ENCODE assay signal across 19 mouse cellular contexts in genomic region chr5:33254416-33254815, GRCm38 (mm10). TPM values are rescaled to one million over a fixed set of nuclear protein-coding genes. Genes with fewer than 3 reads are reported as not detected.
A peak's percentile ranks its signal among the peaks of the same experiment; 100 is the strongest.
DNase-seq lines count a peak whose midpoint lies in the region; ATAC-seq and TF ChIP-seq lines count a peak whose summit lies in the region.
"Had no signal": no experiment of that assay in that cellular context is flagged by ENCODE, and none has a peak within 500 bp of the region (broad histone marks: within the 10 kb centered on the region; RNA-seq: fewer than 3 reads in every experiment).

No protein-coding gene starts in this region.

- DNase-seq in gastrocnemius, adult 2 months, result peak; percentile 14
- DNase-seq in gastrocnemius, adult 18-20 months (ENCODE audit: low spot score), result no peak
- peak; percentile 26 for DNase-seq in lung, embryonic 14.5 days
- no peak for DNase-seq in lung, postnatal 0 days (ENCODE audit: low spot score)
- DNase-seq in brain, embryonic 14.5 days (ENCODE audit: low read depth), result peak; percentile 27
- DNase-seq: adrenal gland, postnatal 14 days; cerebellum, adult 11 months; cerebellum, adult 8-10 months; cerebellum, postnatal 25 days; forebrain, postnatal 0 days; gastrocnemius, postnatal 36 days; heart, adult 11 months; heart, postnatal 36 days had no signal

- TF ChIP-seq POLR2A in brain, embryonic 14.5 days (IDR thresholded peaks at IDR 0.05; ENCODE audit: borderline replicate concordance, extremely low read depth, insufficient read depth, insufficient read length, poor library complexity, severe bottlenecking), result no peak

- H3K27ac ChIP-seq in gastrocnemius, adult 2 months, result no peak overlapping the region
- no peak overlapping the region for H3K27ac ChIP-seq in lung, embryonic 14.5 days (ENCODE audit: low read depth)
- H3K27ac ChIP-seq in lung, postnatal 0 days (ENCODE audit: low read length), result no peak overlapping the region
- no peak overlapping the region for H3K27ac ChIP-seq in forebrain, embryonic 16.5 days (ENCODE audit: low read length)
- H3K27ac ChIP-seq: embryonic facial prominence, embryonic 13.5 days; forebrain, embryonic 12.5 days; heart, embryonic 13.5 days; hindbrain, embryonic 15.5 days had no signal

- H3K4me3 ChIP-seq in gastrocnemius, adult 2 months, result no peak overlapping the region
- no peak overlapping the region for H3K4me3 ChIP-seq in lung, embryonic 14.5 days (ENCODE audit: low read depth, low read length)
- H3K4me3 ChIP-seq in lung, postnatal 0 days (ENCODE audit: low read depth, low read length), result no peak overlapping the region
- no peak overlapping the region for H3K4me3 ChIP-seq in forebrain, embryonic 16.5 days (replicated peaks; ENCODE audit: low read length)
- H3K4me3 ChIP-seq: embryonic facial prominence, embryonic 13.5 days; forebrain, embryonic 12.5 days; heart, embryonic 13.5 days; hindbrain, embryonic 15.5 days had no signal

- no peak for ATAC-seq in lung, embryonic 14.5 days (ENCODE audit: insufficient read depth)
- no peak for ATAC-seq in lung, postnatal 0 days
- ATAC-seq in forebrain, embryonic 16.5 days, result no peak
- ATAC-seq: forebrain, postnatal 0 days had no signal

- H3K27me3 ChIP-seq in lung, embryonic 14.5 days (ENCODE audit: insufficient read depth, low read length), result no peaks in the 10 kb centered on the region
- H3K27me3 ChIP-seq in lung, postnatal 0 days (replicated peaks; ENCODE audit: insufficient read depth, low read length), result no peaks in the 10 kb centered on the region
- no peaks in the 10 kb centered on the region for H3K27me3 ChIP-seq in forebrain, embryonic 16.5 days (replicated peaks; ENCODE audit: control insufficient read depth, insufficient read depth, low read length)
- H3K27me3 ChIP-seq: CH12.LX; embryonic facial prominence, embryonic 13.5 days; forebrain, embryonic 12.5 days; heart, embryonic 13.5 days; hindbrain, embryonic 15.5 days had no signal

- H3K4me1 ChIP-seq in lung, embryonic 14.5 days (ENCODE audit: insufficient read depth), result no peaks in the 10 kb centered on the region
- H3K4me1 ChIP-seq in lung, postnatal 0 days (ENCODE audit: insufficient read depth, low read depth, low read length), result no peaks in the 10 kb centered on the region
- no peaks in the 10 kb centered on the region for H3K4me1 ChIP-seq in forebrain, embryonic 16.5 days (replicated peaks; ENCODE audit: control insufficient read depth, insufficient read depth, low read length)
- H3K4me1 ChIP-seq: embryonic facial prominence, embryonic 13.5 days; forebrain, embryonic 12.5 days; heart, embryonic 13.5 days; hindbrain, embryonic 15.5 days had no signal

- peaks cover 100% of the 10 kb centered on the region for H3K36me3 ChIP-seq in lung, embryonic 14.5 days (ENCODE audit: insufficient read depth)
- peaks cover 77% of the 10 kb centered on the region for H3K36me3 ChIP-seq in lung, postnatal 0 days (ENCODE audit: insufficient read depth, low read length)
- peaks cover 91% of the 10 kb centered on the region for H3K36me3 ChIP-seq in forebrain, embryonic 16.5 days (ENCODE audit: control insufficient read depth, insufficient read depth)

- no peak overlapping the region for H3K4me2 ChIP-seq in lung, embryonic 14.5 days
- H3K4me2 ChIP-seq in lung, postnatal 0 days (replicated peaks; ENCODE audit: low read depth, low read length), result no peak overlapping the region
- H3K4me2 ChIP-seq in forebrain, embryonic 16.5 days (ENCODE audit: low read length), result no peak overlapping the region
- H3K4me2 ChIP-seq: embryonic facial prominence, embryonic 13.5 days; forebrain, embryonic 12.5 days; heart, embryonic 13.5 days; hindbrain, embryonic 15.5 days had no signal

- H3K9me3 ChIP-seq in lung, embryonic 14.5 days (ENCODE audit: low read depth, low read length), result no peaks in the 10 kb centered on the region
- no peaks in the 10 kb centered on the region for H3K9me3 ChIP-seq in lung, postnatal 0 days (ENCODE audit: low read length)
- no peaks in the 10 kb centered on the region for H3K9me3 ChIP-seq in forebrain, embryonic 16.5 days (ENCODE audit: control insufficient read depth, low read length)
- H3K9me3 ChIP-seq: embryonic facial prominence, embryonic 13.5 days; forebrain, embryonic 12.5 days; hindbrain, embryonic 15.5 days had no signal

- no peak for TF ChIP-seq CTCF in gastrocnemius, adult 2 months (IDR thresholded peaks at IDR 0.05)
- no peak for TF ChIP-seq CTCF in lung, embryonic 14.5 days (IDR thresholded peaks at IDR 0.05; ENCODE audit: low read depth)
- TF ChIP-seq CTCF in lung, postnatal 0 days (IDR thresholded peaks at IDR 0.05), result no peak
- TF ChIP-seq CTCF in brain, embryonic 14.5 days (IDR thresholded peaks at IDR 0.05; ENCODE audit: borderline replicate concordance, extremely low read depth, insufficient read depth, insufficient read length), result no peak

- no peak overlapping the region for H3K9ac ChIP-seq in lung, embryonic 14.5 days
- H3K9ac ChIP-seq in lung, postnatal 0 days (replicated peaks; ENCODE audit: low read depth), result no peak overlapping the region
- H3K9ac ChIP-seq in forebrain, embryonic 16.5 days (replicated peaks; ENCODE audit: low read depth, low read length), result no peak overlapping the region
- H3K9ac ChIP-seq: embryonic facial prominence, embryonic 13.5 days; forebrain, embryonic 12.5 days; forebrain, postnatal 0 days; heart, embryonic 13.5 days; hindbrain, embryonic 15.5 days had no signal

- intact Hi-C loops in gastrocnemius, adult 2 months (cut with DNase I), result no loop called here

- 62% methylated on average over 5 of the region's 5 CpGs for WGBS in lung, embryonic 14.5 days
- WGBS in lung, postnatal 0 days, result 72% methylated on average over 5 of the region's 5 CpGs
- 72% methylated on average over 5 of the region's 5 CpGs for WGBS in forebrain, embryonic 16.5 days

- no peak for TF ChIP-seq EP300 in lung, postnatal 0 days (IDR thresholded peaks at IDR 0.05)

RNA-seq across cellular contexts. Expression of gene Ctbp1, which starts 20.4 kb away (rescaled TPM):
- total RNA-seq in gastrocnemius, adult 2 months (2021), result 100 to 1,000 TPM; 223 to 241 TPM
- 100 to 1,000 TPM; 211 to 229 TPM for total RNA-seq in gastrocnemius, adult 18-20 months (2021)
- 395 and 414 TPM in 2 replicates for polyA plus RNA-seq in lung, embryonic 14.5 days (2014; fragmentation: Nextera tagmentation; extraction: Ambion mirVana)
- polyA plus RNA-seq in lung, postnatal 0 days (2015; fragmentation: Nextera tagmentation; extraction: Ambion mirVana), result 193 and 194 TPM in 2 replicates
- 400 and 428 TPM in 2 replicates for polyA plus RNA-seq in brain, embryonic 14.5 days (2012; rRNA removed)
- polyA plus RNA-seq in forebrain, embryonic 16.5 days (2015; fragmentation: Nextera tagmentation; extraction: Ambion mirVana), result 496 and 540 TPM in 2 replicates

RNA-seq across cellular contexts. Expression of gene Spon2, which starts 36.2 kb away (rescaled TPM):
- 1 to 10 TPM; 1.4 to 5.4 TPM for total RNA-seq in gastrocnemius, adult 2 months (2021)
- total RNA-seq in gastrocnemius, adult 18-20 months (2021), result 1 to 10 TPM; 1.5 to 1.6 TPM
- 10.5 and 12.1 TPM in 2 replicates for polyA plus RNA-seq in lung, embryonic 14.5 days (2014; fragmentation: Nextera tagmentation; extraction: Ambion mirVana)
- polyA plus RNA-seq in lung, postnatal 0 days (2015; fragmentation: Nextera tagmentation; extraction: Ambion mirVana), result 89.5 and 111 TPM in 2 replicates
- polyA plus RNA-seq in brain, embryonic 14.5 days (2012; rRNA removed), result 2.8 and 3.8 TPM in 2 replicates
- 3.7 and 5.0 TPM in 2 replicates for polyA plus RNA-seq in forebrain, embryonic 16.5 days (2015; fragmentation: Nextera tagmentation; extraction: Ambion mirVana)
- total RNA-seq: CH12.LX had no signal

Comparison
In these comparisons a context has a peak if more than half of its experiments do, and no peak if none do; other contexts are left out.
1. DNase-seq: peak in gastrocnemius, adult 2 months (single experiment), lung, embryonic 14.5 days (single experiment) and brain, embryonic 14.5 days (single experiment); none in gastrocnemius, adult 18-20 months (single experiment) and lung, postnatal 0 days (single experiment).